Comparison of ENCODE assay signal across 12 mouse cellular contexts in the genomic region with DNA sequence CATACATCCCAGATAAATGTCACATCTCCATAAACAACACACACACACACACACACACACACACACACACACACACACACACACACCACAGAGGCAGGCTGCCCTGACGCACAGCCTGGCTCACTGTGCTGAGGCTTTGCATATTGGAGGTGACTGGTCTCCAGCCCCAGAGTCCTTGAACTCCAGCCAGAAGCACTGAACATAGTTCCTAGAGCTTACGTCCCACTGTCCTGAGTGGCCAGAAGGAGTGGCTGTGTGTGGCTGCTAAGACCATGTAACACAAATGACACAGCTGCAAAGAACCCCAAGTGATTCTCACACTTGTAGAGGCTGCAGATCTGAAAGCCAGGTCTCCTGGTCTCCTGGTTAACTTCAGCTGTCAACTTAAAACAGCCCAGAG. TPM values are rescaled to one million over a fixed set of nuclear protein-coding genes. Genes with fewer than 3 reads are reported as not detected.
"Had no signal": no experiment of that assay in that cellular context is flagged by ENCODE, and none has a peak within 500 bp of the region (broad histone marks: within the 10 kb centered on the region; RNA-seq: fewer than 3 reads in every experiment).

No protein-coding gene starts in this region.

- H3K4me3 ChIP-seq: limb, embryonic 15.5 days; liver, embryonic 12.5 days; midbrain, embryonic 12.5 days; neural tube, embryonic 13.5 days had no signal

- DNase-seq: kidney, adult 2 months; kidney, postnatal 36 days; lung, embryonic 14.5 days; retina, postnatal 1 day; spleen, adult 18-20 months; thymus, adult 18-20 months; thymus, postnatal 14 days had no signal

- H3K27ac ChIP-seq: limb, embryonic 15.5 days; liver, embryonic 12.5 days; midbrain, embryonic 12.5 days; neural tube, embryonic 13.5 days had no signal

RNA-seq across cellular contexts. Expression of gene Ntsr2, which starts 8.8 kb away (rescaled TPM):
- total RNA-seq: megakaryocyte-erythroid progenitor cell, adult 5-6 weeks had no signal
